Mouse (Mus musculus) small intestine, adult 2 months (tissue): ENCODE results near the gene Rps6kc1.

Source experiments
- CTCF ChIP-seq: fragments of 200-500 bp; IDR thresholded peaks from 2 replicates; pipeline ENCODE4 v1.5.1; 2012; ENCODE audit warnings: low read depth, mild to moderate bottlenecking, control low read depth, inconsistent platforms, low read length, moderate library complexity, mixed read lengths; ENCODE audit not compliant: insufficient replicate concordance, insufficient read length; ENCODE audit errors: extremely low read depth
- POLR2A ChIP-seq: fragments of 200-500 bp; IDR thresholded peaks from 2 replicates; pipeline ENCODE4 v1.6.1; 2012; ENCODE audit warnings: low read depth, mild to moderate bottlenecking, control low read depth, inconsistent platforms, low read length, moderate library complexity

DNA sequence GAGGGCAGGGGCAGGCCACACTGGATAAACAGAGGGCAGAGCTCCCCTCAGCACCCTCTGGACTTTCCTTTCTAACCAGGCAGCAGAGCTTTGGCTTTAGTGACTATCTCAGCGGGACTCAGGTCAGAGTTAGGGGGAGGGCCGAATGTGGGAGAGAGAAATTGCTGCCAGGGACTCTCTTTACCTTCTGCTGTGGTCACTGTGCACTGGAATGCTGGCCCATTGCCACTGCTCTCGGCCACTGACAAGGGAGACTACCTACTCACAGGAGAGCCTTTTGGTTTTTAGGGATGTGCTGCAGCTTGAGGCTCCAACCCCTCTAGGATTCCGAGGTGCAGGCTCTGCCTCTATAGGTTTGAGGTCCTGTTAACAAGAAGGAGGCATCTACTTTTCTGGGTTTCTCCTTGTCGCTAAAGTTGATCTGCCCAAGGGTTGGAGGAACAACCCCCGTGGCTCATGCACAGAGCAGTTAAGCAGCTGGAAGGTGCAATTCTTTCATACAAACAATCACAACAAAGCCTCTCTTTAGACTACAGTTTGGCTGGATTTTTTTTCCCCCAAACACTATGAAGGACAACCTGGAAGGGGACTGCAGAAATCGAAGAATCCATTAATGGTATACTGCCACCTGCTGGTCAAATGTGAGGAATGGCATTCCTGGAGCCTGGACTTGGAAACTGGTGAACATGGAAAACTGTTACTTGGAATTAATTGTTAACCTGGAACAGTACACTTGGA lies 114.7 kb downstream of the Rps6kc1 start:
- TF ChIP-seq POLR2A, result no peak
- peak; percentile 20; the same call in 1 of the 2 replicates for TF ChIP-seq CTCF
